Mouse (Mus musculus) lung, adult 2 months (tissue): Measurements from ENCODE around the gene Ttc23. TPM values are rescaled to one million over a fixed set of nuclear protein-coding genes. Genes with fewer than 3 reads are reported as not detected.

ENCODE experiments used
- DNase-seq: peaks from one replicate; pipeline ENCODE4 v3.0.0; 2022
- H3K4me1 ChIP-seq: fragments of 200-500 bp; 2 replicates; pipeline ENCODE4 v1.6.1; 2011; ENCODE audit warnings: low read length; ENCODE audit not compliant: control insufficient read depth, insufficient read depth
- H3K4me3 ChIP-seq: fragments of 200-500 bp; replicated peaks from 2 replicates; pipeline ENCODE3; 2011; ENCODE audit warnings: low read depth, mild to moderate bottlenecking, control low read depth, low read length; ENCODE audit errors: extremely low read depth
- CTCF ChIP-seq: fragments of 200-500 bp; IDR thresholded peaks from 2 replicates; pipeline ENCODE4 v1.5.1; 2011; ENCODE audit warnings: mild to moderate bottlenecking, low read length, control low read depth; ENCODE audit not compliant: insufficient read depth
- POLR2A ChIP-seq: fragments of 200-500 bp; IDR thresholded peaks from 2 replicates; pipeline ENCODE4 v1.6.1; 2011; ENCODE audit warnings: low read depth, mild to moderate bottlenecking, control low read depth, low read length, borderline replicate concordance; ENCODE audit errors: extremely low read depth
- WGBS: fragments of 180-500 bp; shearing (Covaris S2); methylation state at CpG from one replicate; pipeline ENCODE4 v1.1.7; 2018; 5-methylcytosine and 5-hydroxymethylcytosine counted together
- polyA plus RNA-seq: library from polyadenylated mRNA; depleted of rRNA; stranded (reverse); fragments of >200 nt; gene quantifications from 2 replicates; pipeline ENCODE4 v1.2.3, GENCODE M21; 2012

Ttc23 gene
- polyA plus RNA-seq, 1 experiment: 10.0 TPM

GRCm38 (mm10) chr7:67689793-67690192 is 42.6 kb downstream of the Ttc23 start:
- TF ChIP-seq POLR2A (no peak), CTCF (no peak)
- DNase-seq: no peak
- no peak overlapping the region for H3K4me3 ChIP-seq
- peaks cover 20% of the 10 kb centered on the region for H3K4me1 ChIP-seq
- 78% methylated on average over 7 of the region's 7 CpGs for WGBS

- no peak for TF ChIP-seq POLR2A
- TF ChIP-seq CTCF: no peak
- Histone ChIP-seq H3K4me1 (peaks cover 20% of the 10 kb centered on the region), H3K4me3 (no peak overlapping the region)
- WGBS: 57% methylated on average over 6 of the region's 6 CpGs
- DNase-seq: no peak
These were observed 43.8 kb downstream of the Ttc23 start for GRCm38 (mm10) chr7:67691036-67691435.

- Histone ChIP-seq H3K4me3 (no peak overlapping the region), H3K4me1 (peaks cover 20% of the 10 kb centered on the region)
- DNase-seq: no peak
- no peak for TF ChIP-seq CTCF
- no peak for TF ChIP-seq POLR2A
- WGBS: 49% methylated on average over 3 of the region's 3 CpGs
These were observed 44.9 kb downstream of the Ttc23 start for GRCm38 (mm10) chr7:67692141-67692540.

GRCm38 (mm10) chr7:67692791-67693538 is 45.8 kb downstream of the Ttc23 start:
- TF ChIP-seq CTCF (no peak), POLR2A (no peak)
- 76% methylated on average over 23 of the region's 23 CpGs for WGBS

GRCm38 (mm10) chr7:67695906-67696305 is 48.7 kb downstream of the Ttc23 start:
- H3K4me1 ChIP-seq: peaks cover 14% of the 10 kb centered on the region
- WGBS: 80% methylated on average over 7 of the region's 7 CpGs
- no peak for DNase-seq
- no peak overlapping the region for H3K4me3 ChIP-seq
- TF ChIP-seq POLR2A: no peak
- no peak for TF ChIP-seq CTCF

More at GRCm38 (mm10) chr7:67692791-67693538, 45.8 kb downstream of the Ttc23 start:
- Histone ChIP-seq H3K4me1 (peaks cover 20% of the 10 kb centered on the region), H3K4me3 (no peak overlapping the region)
- DNase-seq: no peak

- Histone ChIP-seq H3K4me3 (no peak overlapping the region), H3K4me1 (peaks cover 3% of the 10 kb centered on the region)
- TF ChIP-seq CTCF (no peak), POLR2A (no peak)
- no peak for DNase-seq
- WGBS: 70% methylated on average over 28 of the region's 28 CpGs
These were observed 50.9 kb downstream of the Ttc23 start for GRCm38 (mm10) chr7:67697892-67698630.

GRCm38 (mm10) chr7:67699301-67699700 is 52.1 kb downstream of the Ttc23 start:
- 87% methylated on average over 4 of the region's 4 CpGs for WGBS
- DNase-seq: no peak
- Histone ChIP-seq H3K4me3 (no peak overlapping the region), H3K4me1 (peaks cover 3% of the 10 kb centered on the region)
- no peak for TF ChIP-seq POLR2A

GRCm38 (mm10) chr7:67700846-67701245 is 53.6 kb downstream of the Ttc23 start:
- H3K4me3 ChIP-seq: no peak overlapping the region
- peaks cover 3% of the 10 kb centered on the region for H3K4me1 ChIP-seq
- TF ChIP-seq CTCF (peak; percentile 68), POLR2A (no peak)
- DNase-seq: peak; percentile 60

GRCm38 (mm10) chr7:67701252-67701914 is 54.2 kb downstream of the Ttc23 start:
- no peak for DNase-seq
- no peak for TF ChIP-seq POLR2A
- no peak for TF ChIP-seq CTCF
- Histone ChIP-seq H3K4me3 (no peak overlapping the region), H3K4me1 (peaks cover 3% of the 10 kb centered on the region)
- WGBS: 69% methylated on average over 17 of the region's 17 CpGs

- TF ChIP-seq POLR2A (no peak), CTCF (no peak)
- no peak for DNase-seq
- 86% methylated on average over 6 of the region's 6 CpGs for WGBS
- peaks cover 4% of the 10 kb centered on the region for H3K4me1 ChIP-seq
- no peak overlapping the region for H3K4me3 ChIP-seq
These were observed 61.0 kb downstream of the Ttc23 start for GRCm38 (mm10) chr7:67708160-67708559.
